Mouse (Mus musculus) limb, embryonic 14.5 days (tissue): ENCODE results near the gene Parp11. TPM values are rescaled to one million over a fixed set of nuclear protein-coding genes. Genes with fewer than 3 reads are reported as not detected.

Experiments used
- ATAC-seq: fragments of 200-750 bp; cut with Nextera tagmentation; 2 replicates; pipeline ENCODE4 v1.8.0; 2017; ENCODE audit warnings: low read depth, moderate number of reproducible peaks, moderate TSS enrichment; ENCODE audit not compliant: low FRiP score
- DNase-seq: peaks from one replicate; pipeline ENCODE4 v3.0.0-alpha.2; 2015; ENCODE audit warnings: low spot score
- H3K27ac ChIP-seq: fragments of 300-500 bp; sonication (generic); replicated peaks from 2 replicates; pipeline ENCODE4 v1.5.1; 2014; ENCODE audit warnings: low read depth, mild to moderate bottlenecking, low read length, moderate library complexity, mixed read lengths
- H3K27me3 ChIP-seq: fragments of 300-500 bp; sonication (generic); 2 replicates; pipeline ENCODE4 v1.6.1; 2014; ENCODE audit warnings: low read length, mixed read lengths; ENCODE audit not compliant: control insufficient read depth, insufficient read depth
- H3K36me3 ChIP-seq: fragments of 300-500 bp; sonication (generic); 2 replicates; pipeline ENCODE4 v1.6.1; 2014; ENCODE audit warnings: mild to moderate bottlenecking, low read length, moderate library complexity, mixed read lengths; ENCODE audit not compliant: control insufficient read depth, insufficient read depth
- H3K4me1 ChIP-seq: fragments of 300-500 bp; sonication (generic); 2 replicates; pipeline ENCODE4 v1.6.1; 2014; ENCODE audit warnings: antibody characterized with exemption, low read length, mixed read lengths; ENCODE audit not compliant: control insufficient read depth, insufficient read depth
- H3K4me2 ChIP-seq: fragments of 300-500 bp; sonication (generic); replicated peaks from 2 replicates; pipeline ENCODE4 v1.6.1; 2014; ENCODE audit warnings: low read depth, mild to moderate bottlenecking, low read length, moderate library complexity; ENCODE audit not compliant: severe bottlenecking
- H3K4me3 ChIP-seq: fragments of 300-500 bp; sonication (generic); replicated peaks from 2 replicates; pipeline ENCODE4 v1.5.1; 2014; ENCODE audit warnings: low read length
- H3K9ac ChIP-seq: fragments of 300-500 bp; sonication (generic); 2 replicates; pipeline ENCODE4 v1.6.1; 2014; ENCODE audit warnings: mild to moderate bottlenecking, low read depth, low read length, moderate library complexity; ENCODE audit not compliant: severe bottlenecking
- H3K9me3 ChIP-seq: fragments of 300-500 bp; sonication (generic); 2 replicates; pipeline ENCODE4 v1.6.1; 2016; ENCODE audit warnings: low read length; ENCODE audit not compliant: control insufficient read depth
- POLR2A ChIP-seq: fragments of 200-500 bp; IDR thresholded peaks from 2 replicates; pipeline ENCODE4 v1.8.0; 2012; ENCODE audit warnings: inconsistent platforms, mild to moderate bottlenecking, moderate library complexity, borderline replicate concordance; ENCODE audit not compliant: insufficient read depth, insufficient read length; ENCODE audit errors: extremely low read depth
- WGBS: fragments of 180-500 bp; shearing (Covaris S2); extraction: QIAGEN DNeasy Blood & Tissue Kit; methylation state at CpG from one replicate; pipeline ENCODE4 v1.1.7; 2014; 5-methylcytosine and 5-hydroxymethylcytosine counted together
- polyA plus RNA-seq, 2 experiments: library from polyadenylated mRNA; depleted of rRNA in 1 of 2; stranded (reverse) in 1 of 2; unstranded in 1 of 2; fragments of >200 nt; fragmentation: Nextera tagmentation in 1 of 2; extraction: Ambion mirVana in 1 of 2; gene quantifications; 2 replicates each; pipeline versions ENCODE4 v1.2.1 to v1.2.3; 2012 to 2014

Parp11 gene
- polyA plus RNA-seq, 2 experiments = 25.4 to 27.8 TPM

DNA sequence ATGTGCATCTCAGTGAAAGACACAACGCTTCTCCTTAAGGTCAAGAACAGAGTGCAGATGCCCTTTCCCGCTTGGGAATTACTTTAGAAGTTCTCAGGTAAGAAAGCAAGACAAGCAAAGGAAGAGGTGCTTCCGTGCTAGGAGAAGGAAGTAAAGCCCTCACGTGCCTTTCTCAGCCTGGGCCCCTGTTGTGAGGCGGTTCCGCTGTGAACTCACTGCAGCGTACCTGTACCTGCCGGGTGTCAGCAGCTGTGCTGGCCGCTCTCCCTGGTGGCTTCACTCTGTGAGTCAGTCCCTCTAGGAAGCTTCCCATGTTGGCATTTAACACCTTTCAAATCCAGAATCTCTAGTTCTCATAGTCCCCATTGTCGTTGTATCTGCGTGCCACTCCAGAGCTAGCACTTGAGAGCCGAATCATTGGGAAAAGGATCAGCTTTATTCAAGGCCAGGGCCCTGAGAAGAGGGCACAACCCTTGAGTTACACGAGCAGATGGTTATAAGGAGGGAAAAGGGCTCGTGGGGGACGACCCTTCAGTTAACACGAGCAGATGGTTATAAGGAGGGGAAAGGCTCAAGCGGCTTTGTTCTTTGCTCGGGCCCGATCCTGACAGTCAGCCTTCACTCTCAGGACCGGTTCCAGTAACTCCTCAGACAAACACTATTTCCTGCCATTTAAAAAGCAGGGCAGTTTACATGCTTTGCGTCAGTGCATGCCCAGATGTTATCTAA is 16.8 kb downstream of the Parp11 start:
- no peaks in the 10 kb centered on the region for H3K9me3 ChIP-seq
- no peak overlapping the region for H3K27ac ChIP-seq
- no peak overlapping the region for H3K4me2 ChIP-seq
- no peaks in the 10 kb centered on the region for H3K27me3 ChIP-seq
- DNase-seq (no peak), ATAC-seq (no peak)
- H3K36me3 ChIP-seq = no peaks in the 10 kb centered on the region
- H3K4me3 ChIP-seq = no peak overlapping the region
- TF ChIP-seq POLR2A = no peak
- H3K9ac ChIP-seq = 0 out of 2 replicates have a peak overlapping the region, but pooled peaks have one; percentile 4
- H3K4me1 ChIP-seq = peaks cover 10% of the 10 kb centered on the region; the same call in 1 of the 2 replicates
- 41% methylated on average over 21 of the region's 21 CpGs for WGBS

DNA sequence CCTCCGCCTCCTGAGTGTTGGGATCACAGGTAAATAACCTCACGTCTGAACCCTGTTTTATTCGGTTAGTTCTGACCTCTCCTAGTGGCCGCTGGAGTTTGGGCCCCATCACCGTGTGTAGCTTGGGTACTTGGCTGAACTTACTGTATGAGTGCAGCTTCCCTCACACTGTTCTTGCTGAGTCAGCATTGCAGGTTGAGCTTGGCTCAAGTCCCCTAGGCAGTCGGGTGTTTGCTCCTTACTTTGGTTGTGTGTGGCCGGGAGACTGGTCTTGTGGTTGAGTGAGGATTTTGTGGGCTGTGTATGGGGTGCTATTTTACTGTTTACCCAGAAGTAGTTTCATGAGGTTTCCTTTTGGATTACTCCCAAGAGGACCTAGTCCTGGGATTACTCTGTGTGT is 17.9 kb downstream of the Parp11 start:
- peak; percentile 14 for DNase-seq
- Histone ChIP-seq H3K27me3 (no peaks in the 10 kb centered on the region), H3K36me3 (no peaks in the 10 kb centered on the region), H3K4me3 (no peak overlapping the region), H3K9ac (no peak overlapping the region), H3K4me2 (no peak overlapping the region), H3K9me3 (no peaks in the 10 kb centered on the region), H3K4me1 (peaks cover 10% of the 10 kb centered on the region; the same call in 1 of the 2 replicates), H3K27ac (no peak overlapping the region)
- no peak for TF ChIP-seq POLR2A
- peak; percentile 55; the same call in 1 of the 2 replicates for ATAC-seq
- WGBS = 76% methylated on average over 7 of the region's 7 CpGs

DNA sequence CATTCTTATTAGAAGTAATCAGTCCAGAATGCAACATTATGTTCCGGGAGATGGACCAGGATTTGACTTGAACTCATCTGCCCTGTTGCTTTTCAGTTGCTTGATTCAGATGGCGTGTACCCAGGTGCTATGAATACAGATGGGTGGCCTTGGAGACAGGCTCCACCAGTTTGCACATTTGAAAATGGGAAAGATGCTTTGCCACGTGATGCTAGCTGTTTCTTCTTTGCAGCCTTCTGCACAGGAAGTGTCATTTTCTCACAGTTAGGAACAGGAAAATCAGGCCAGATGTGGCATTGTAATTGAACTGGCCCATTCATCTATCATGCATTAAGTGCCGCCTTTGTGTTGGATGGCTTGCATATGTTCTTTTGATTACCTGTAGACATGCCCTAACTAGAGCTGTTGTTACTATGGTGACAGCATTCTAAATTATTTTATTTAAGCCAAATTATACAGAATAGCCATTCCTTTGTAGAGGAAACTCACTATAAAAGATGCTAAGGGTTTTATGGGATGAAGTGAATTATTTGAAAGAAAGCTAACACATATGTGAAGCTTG is 20.2 kb downstream of the Parp11 start:
- 53% methylated on average over 4 of the region's 4 CpGs for WGBS
- Histone ChIP-seq H3K4me1 (peaks cover 10% of the 10 kb centered on the region; the same call in 1 of the 2 replicates), H3K27me3 (no peaks in the 10 kb centered on the region), H3K4me2 (no peak overlapping the region), H3K4me3 (no peak overlapping the region), H3K9ac (no peak overlapping the region), H3K9me3 (no peaks in the 10 kb centered on the region), H3K36me3 (peaks cover 14% of the 10 kb centered on the region), H3K27ac (no peak overlapping the region)
- TF ChIP-seq POLR2A = no peak
- DNase-seq (peak; percentile 13), ATAC-seq (no peak)

DNA sequence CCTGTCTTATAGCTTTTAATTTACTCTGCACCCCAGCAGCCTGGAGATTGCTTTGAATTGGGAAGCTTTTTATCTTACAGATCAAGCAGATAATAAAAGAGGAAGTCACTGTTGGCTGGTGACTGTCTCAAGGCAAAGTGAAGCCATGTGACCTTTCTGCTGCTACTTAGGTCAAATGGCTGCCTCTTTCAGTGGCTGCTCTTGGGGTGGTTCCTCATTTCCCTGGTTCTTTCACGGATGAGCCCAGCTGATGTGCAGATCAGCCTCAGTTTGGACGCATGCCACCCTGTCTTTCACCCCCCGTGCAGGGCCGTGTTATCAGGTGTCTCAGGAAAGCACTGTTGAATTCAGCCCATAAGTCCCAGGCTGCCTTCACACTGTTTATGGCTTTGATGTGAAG is 25.4 kb downstream of the Parp11 start:
- H3K4me1 ChIP-seq = no peaks in the 10 kb centered on the region
- ATAC-seq (no peak), DNase-seq (no peak)
- WGBS = 86% methylated on average over 4 of the region's 4 CpGs
- no peak overlapping the region for H3K9ac ChIP-seq
- H3K9me3 ChIP-seq = no peaks in the 10 kb centered on the region
- H3K27ac ChIP-seq = no peak overlapping the region
- no peak overlapping the region for H3K4me3 ChIP-seq
- no peaks in the 10 kb centered on the region for H3K27me3 ChIP-seq
- no peak overlapping the region for H3K4me2 ChIP-seq
- peaks cover 30% of the 10 kb centered on the region for H3K36me3 ChIP-seq
- TF ChIP-seq POLR2A = no peak

DNA sequence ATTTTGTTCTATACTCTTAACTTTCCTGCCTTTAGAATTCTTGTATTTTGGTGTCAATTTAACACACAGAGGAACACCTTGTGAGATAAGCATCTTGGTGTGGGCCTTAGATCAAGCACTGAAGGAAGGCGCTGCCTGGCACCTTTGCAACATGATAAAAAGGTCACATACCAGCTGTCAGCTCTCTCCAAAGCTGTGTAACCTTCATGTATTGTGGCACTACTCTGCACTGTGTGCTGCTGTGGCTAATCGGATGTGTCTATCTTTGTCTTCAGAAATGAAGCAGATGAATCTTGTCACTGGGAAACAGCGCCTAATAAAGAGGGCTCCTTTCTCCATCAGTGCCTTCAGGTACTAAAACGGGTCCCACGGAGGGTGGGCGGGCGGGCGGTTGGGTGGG is 27.3 kb downstream of the Parp11 start:
- WGBS = 79% methylated on average over 8 of the region's 8 CpGs
- TF ChIP-seq POLR2A = no peak

More for the DNA sequence above, 27.3 kb downstream of the Parp11 start:
- Histone ChIP-seq H3K4me2 (no peak overlapping the region), H3K4me1 (no peaks in the 10 kb centered on the region), H3K9ac (no peak overlapping the region), H3K36me3 (peaks cover 38% of the 10 kb centered on the region), H3K27me3 (no peaks in the 10 kb centered on the region), H3K4me3 (no peak overlapping the region), H3K9me3 (no peaks in the 10 kb centered on the region), H3K27ac (no peak overlapping the region)
- DNase-seq = no peak
- ATAC-seq = no peak
